Mouse (Mus musculus): ENCODE data around the gene Hnrnpdl.

Hnrnpdl gene

GRCm38 (mm10) chr5:100046096-100046495 is 6.6 kb upstream of the Hnrnpdl start:
- no peak for DNase-seq (ENCODE audit: low spot score)

GRCm38 (mm10) chr5:100044621-100045020 is 5.2 kb upstream of the Hnrnpdl start:
- DNase-seq (ENCODE audit: low spot score), result no peak

GRCm38 (mm10) chr5:100044030-100044429 is 4.6 kb upstream of the Hnrnpdl start:
- no peak for DNase-seq (ENCODE audit: low spot score)

GRCm38 (mm10) chr5:100043361-100043760 is 3.9 kb upstream of the Hnrnpdl start:
- DNase-seq (ENCODE audit: low spot score), result peak; percentile 58

- DNase-seq (ENCODE audit: low spot score), result no peak
These were observed 3.0 kb upstream of the Hnrnpdl start for GRCm38 (mm10) chr5:100042467-100042866.

GRCm38 (mm10) chr5:100041272-100041671 is 1.8 kb upstream of the Hnrnpdl start:
- DNase-seq (ENCODE audit: low spot score), result no peak

- peak; percentile 50 for DNase-seq (ENCODE audit: low spot score)
These were observed 869 bp upstream of the Hnrnpdl start for GRCm38 (mm10) chr5:100040281-100040784.

- peak; percentile 97 for DNase-seq (ENCODE audit: low spot score)
These were observed 506 bp downstream of the Hnrnpdl start for GRCm38 (mm10) chr5:100038714-100039601.

GRCm38 (mm10) chr5:100037965-100038713 is 1.3 kb downstream of the Hnrnpdl start:
- DNase-seq (ENCODE audit: low spot score), result peak; percentile 89

- DNase-seq (ENCODE audit: low spot score), result no peak
These were observed 2.8 kb downstream of the Hnrnpdl start for GRCm38 (mm10) chr5:100036681-100037080.

- DNase-seq (ENCODE audit: low spot score), result no peak
These were observed 3.5 kb downstream of the Hnrnpdl start for GRCm38 (mm10) chr5:100035950-100036349.

GRCm38 (mm10) chr5:100032646-100033045 is 6.8 kb downstream of the Hnrnpdl start:
- no peak for DNase-seq (ENCODE audit: low spot score)

- no peak for DNase-seq (ENCODE audit: low spot score)
These were observed 7.4 kb downstream of the Hnrnpdl start for GRCm38 (mm10) chr5:100032107-100032506.

GRCm38 (mm10) chr5:100030069-100030468 is 9.4 kb downstream of the Hnrnpdl start:
- no peak for DNase-seq (ENCODE audit: low spot score)

GRCm38 (mm10) chr5:100024868-100025267 is 14.6 kb downstream of the Hnrnpdl start:
- no peak for DNase-seq (ENCODE audit: low spot score)

GRCm38 (mm10) chr5:100024403-100024802 is 15.1 kb downstream of the Hnrnpdl start:
- DNase-seq (ENCODE audit: low spot score), result no peak

- DNase-seq (ENCODE audit: low spot score), result no peak
These were observed 19.4 kb downstream of the Hnrnpdl start for GRCm38 (mm10) chr5:100020089-100020488.

- no peak for DNase-seq (ENCODE audit: low spot score)
These were observed 26.9 kb downstream of the Hnrnpdl start for GRCm38 (mm10) chr5:100012599-100012998.

- DNase-seq (ENCODE audit: low spot score), result no peak
These were observed 31.0 kb downstream of the Hnrnpdl start for GRCm38 (mm10) chr5:100008485-100008884.

- DNase-seq (ENCODE audit: low spot score), result no peak
These were observed 32.5 kb downstream of the Hnrnpdl start for GRCm38 (mm10) chr5:100007040-100007375.

- no peak for DNase-seq (ENCODE audit: low spot score)
These were observed 33.0 kb downstream of the Hnrnpdl start for GRCm38 (mm10) chr5:100006324-100007039.

GRCm38 (mm10) chr5:100005896-100006295 is 33.6 kb downstream of the Hnrnpdl start:
- no peak for DNase-seq (ENCODE audit: low spot score)
